Mouse (Mus musculus): Measurements from ENCODE around the gene Klhl34. TPM values are rescaled to one million over a fixed set of nuclear protein-coding genes. Genes with fewer than 3 reads are reported as not detected.

The Klhl34 gene
- 1.5 and 1.6 TPM in 2 replicates for polyA plus RNA-seq (2015; fragmentation: Nextera tagmentation; extraction: Ambion mirVana)

GRCm38 (mm10) chrX:157818207-157818920 lies at the start of gene Klhl34:
Klhl34 (plus strand) TSS chrX:157818435.
- Histone ChIP-seq H3K4me3 (replicated peaks) (peak within 1 kb of the TSS; percentile 21), H3K27me3 (replicated peaks) (no peaks in the 10 kb centered on the region), H3K9ac (replicated peaks) (no peak within 1 kb of the TSS), H3K9me3 (replicated peaks) (no peaks in the 10 kb centered on the region), H3K36me3 (no peaks in the 10 kb centered on the region), H3K4me2 (peak within 1 kb of the TSS; percentile 56), H3K4me1 (peaks cover 7% of the 10 kb centered on the region), H3K27ac (replicated peaks) (no peak within 1 kb of the TSS)
- ATAC-seq (ENCODE audit: low FRiP score): peak; percentile 32; the same call in 1 of the 2 replicates
- 41% methylated on average over 28 of the region's 28 CpGs for WGBS

GRCm38 (mm10) chrX:157801669-157802068 lies 16.6 kb upstream of the Klhl34 start:
- no peak overlapping the region for H3K4me3 ChIP-seq (replicated peaks)
- no peak overlapping the region for H3K9ac ChIP-seq (replicated peaks)
- H3K36me3 ChIP-seq: no peaks in the 10 kb centered on the region
- no peaks in the 10 kb centered on the region for H3K27me3 ChIP-seq (replicated peaks)
- H3K27ac ChIP-seq (replicated peaks): no peak overlapping the region
- no peaks in the 10 kb centered on the region for H3K9me3 ChIP-seq (replicated peaks)
- WGBS: 93% methylated on average over 2 of the region's 2 CpGs
- no peak for ATAC-seq (ENCODE audit: low FRiP score)
- H3K4me1 ChIP-seq: no peaks in the 10 kb centered on the region
- H3K4me2 ChIP-seq: no peak overlapping the region

DNA sequence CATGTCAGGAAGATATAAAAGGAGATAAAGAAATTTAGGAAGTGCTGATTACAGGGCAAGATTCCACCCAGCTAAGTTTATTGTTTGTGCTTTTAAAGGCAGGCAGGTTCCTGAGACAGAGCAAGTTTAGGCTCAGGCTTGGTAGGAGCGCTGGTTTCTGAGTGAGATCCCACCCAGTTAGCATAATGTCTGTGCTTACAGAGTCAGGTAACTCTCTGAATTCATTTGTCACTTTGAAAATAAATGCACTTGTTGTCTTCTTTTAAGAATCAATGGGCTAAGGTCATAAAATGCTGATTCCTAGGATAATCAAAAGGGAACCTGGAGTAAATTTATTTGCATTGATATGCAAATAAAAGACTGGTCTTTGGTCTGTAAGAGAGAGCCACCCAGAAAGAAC lies 8.5 kb upstream of the Klhl34 start:
- ATAC-seq (ENCODE audit: low FRiP score): no peak

DNA sequence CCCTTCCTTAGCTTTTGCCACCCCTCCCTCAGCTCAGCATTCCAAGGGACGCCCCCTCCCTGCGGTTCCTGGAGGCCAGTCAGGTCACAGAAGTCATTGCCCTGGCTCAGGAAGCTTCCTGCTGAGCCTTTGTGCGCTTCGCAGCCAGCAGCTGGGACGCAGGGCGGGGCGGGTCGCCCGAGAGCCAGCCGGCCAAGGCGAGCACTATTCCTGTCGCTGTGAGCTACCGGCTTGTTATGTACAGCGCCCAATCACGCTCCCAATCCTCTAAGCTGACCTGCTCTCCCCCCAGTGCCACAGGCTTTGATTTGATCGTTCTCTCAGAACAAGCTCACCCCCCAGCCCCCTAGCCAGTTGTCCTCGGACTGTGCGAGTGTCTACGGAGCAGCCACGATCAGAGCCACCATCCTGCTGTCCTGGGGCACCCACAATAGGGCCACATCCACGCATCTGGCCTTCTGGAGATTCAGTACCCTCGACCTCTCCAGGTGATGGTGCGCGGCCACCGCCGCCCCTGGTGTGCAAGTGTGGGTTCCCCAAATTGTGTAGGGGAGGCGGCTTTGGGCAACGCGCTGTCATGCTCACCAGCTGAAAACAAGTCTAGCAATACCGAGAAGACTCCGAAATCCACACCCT lies 546 bp upstream of the Klhl34 start:
- Histone ChIP-seq H3K4me1 (peaks cover 7% of the 10 kb centered on the region), H3K4me3 (replicated peaks) (peak overlapping the region; percentile 21), H3K27ac (replicated peaks) (no peak overlapping the region), H3K9me3 (replicated peaks) (no peaks in the 10 kb centered on the region), H3K27me3 (replicated peaks) (no peaks in the 10 kb centered on the region), H3K4me2 (peak overlapping the region; percentile 56), H3K36me3 (no peaks in the 10 kb centered on the region), H3K9ac (replicated peaks) (no peak overlapping the region)
- ATAC-seq (ENCODE audit: low FRiP score): peak; percentile 67
- 20% methylated on average over 31 of the region's 31 CpGs for WGBS

More for the DNA sequence above, 8.5 kb upstream of the Klhl34 start:
- Histone ChIP-seq H3K4me2 (no peak overlapping the region), H3K27ac (replicated peaks) (no peak overlapping the region), H3K36me3 (no peaks in the 10 kb centered on the region), H3K4me3 (replicated peaks) (no peak overlapping the region), H3K27me3 (replicated peaks) (no peaks in the 10 kb centered on the region), H3K4me1 (no peaks in the 10 kb centered on the region), H3K9me3 (replicated peaks) (no peaks in the 10 kb centered on the region), H3K9ac (replicated peaks) (no peak overlapping the region)
- WGBS: 63% methylated on average over 1 of the region's 1 CpGs

DNA sequence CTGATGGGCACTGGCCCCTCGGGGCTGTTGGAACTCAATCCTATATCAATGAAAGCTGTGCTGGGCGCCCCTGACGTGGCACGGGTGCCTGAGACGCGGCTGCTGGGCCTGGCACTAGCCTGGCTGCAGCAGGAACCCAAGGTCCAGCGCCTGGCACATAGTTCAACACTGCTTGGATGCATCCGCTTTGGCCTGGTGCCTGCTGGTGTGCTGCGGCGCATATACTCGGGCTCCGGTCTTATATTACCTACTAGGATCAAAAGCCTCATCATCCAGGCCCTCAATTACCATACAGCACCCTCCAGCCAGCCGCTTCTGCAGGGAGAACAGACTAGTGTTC lies 656 bp downstream of the Klhl34 start:
- WGBS: 78% methylated on average over 13 of the region's 13 CpGs
- H3K4me1 ChIP-seq: peaks cover 7% of the 10 kb centered on the region
- H3K4me3 ChIP-seq (replicated peaks): no peak overlapping the region
- no peak overlapping the region for H3K4me2 ChIP-seq
- no peaks in the 10 kb centered on the region for H3K36me3 ChIP-seq
- 0 out of 2 replicates have a peak, but pooled peaks have one; percentile 51 for ATAC-seq (ENCODE audit: low FRiP score)
- no peaks in the 10 kb centered on the region for H3K27me3 ChIP-seq (replicated peaks)
- no peak overlapping the region for H3K27ac ChIP-seq (replicated peaks)
- H3K9me3 ChIP-seq (replicated peaks): no peaks in the 10 kb centered on the region
- no peak overlapping the region for H3K9ac ChIP-seq (replicated peaks)

- H3K27ac ChIP-seq (replicated peaks): no peak overlapping the region
- H3K36me3 ChIP-seq: no peaks in the 10 kb centered on the region
- WGBS: 72% methylated on average over 4 of the region's 4 CpGs
- no peak overlapping the region for H3K4me2 ChIP-seq
- H3K4me1 ChIP-seq: no peaks in the 10 kb centered on the region
- H3K27me3 ChIP-seq (replicated peaks): no peaks in the 10 kb centered on the region
- no peaks in the 10 kb centered on the region for H3K9me3 ChIP-seq (replicated peaks)
- no peak for ATAC-seq (ENCODE audit: low FRiP score)
- H3K9ac ChIP-seq (replicated peaks): no peak overlapping the region
- H3K4me3 ChIP-seq (replicated peaks): no peak overlapping the region
Observed at GRCm38 (mm10) chrX:157829983-157830382, 11.7 kb downstream of the Klhl34 start.

Other genes starting within 250 kb of the Klhl34 start
- 0.89 and 1.1 TPM in 2 replicates for gene Yy2, start 249.4 kb upstream of the Klhl34 start, polyA plus RNA-seq (2015; fragmentation: Nextera tagmentation; extraction: Ambion mirVana)
- 29.9 and 30.3 TPM in 2 replicates for gene Mbtps2, start 219.7 kb upstream of the Klhl34 start, polyA plus RNA-seq (2015; fragmentation: Nextera tagmentation; extraction: Ambion mirVana)
- 2.9 and 4.5 TPM in 2 replicates for gene Smpx, start 119.5 kb upstream of the Klhl34 start, polyA plus RNA-seq (2015; fragmentation: Nextera tagmentation; extraction: Ambion mirVana)
- gene Cnksr2, start 224.9 kb downstream of the Klhl34 start, polyA plus RNA-seq (2015; fragmentation: Nextera tagmentation; extraction: Ambion mirVana): 6.3 and 7.5 TPM in 2 replicates

All from neural tube, embryonic 15.5 days (tissue).